Mouse (Mus musculus) liver, adult (tissue): Measurements from ENCODE around the gene Ranbp6.

ENCODE experiments used
- GATA4 ChIP-seq: IDR thresholded peaks from 2 replicates; pipeline ENCODE4 v1.6.1; 2014; ENCODE audit warnings: mild to moderate bottlenecking, low read length; ENCODE audit not compliant: insufficient replicate concordance

The Ranbp6 gene

DNA sequence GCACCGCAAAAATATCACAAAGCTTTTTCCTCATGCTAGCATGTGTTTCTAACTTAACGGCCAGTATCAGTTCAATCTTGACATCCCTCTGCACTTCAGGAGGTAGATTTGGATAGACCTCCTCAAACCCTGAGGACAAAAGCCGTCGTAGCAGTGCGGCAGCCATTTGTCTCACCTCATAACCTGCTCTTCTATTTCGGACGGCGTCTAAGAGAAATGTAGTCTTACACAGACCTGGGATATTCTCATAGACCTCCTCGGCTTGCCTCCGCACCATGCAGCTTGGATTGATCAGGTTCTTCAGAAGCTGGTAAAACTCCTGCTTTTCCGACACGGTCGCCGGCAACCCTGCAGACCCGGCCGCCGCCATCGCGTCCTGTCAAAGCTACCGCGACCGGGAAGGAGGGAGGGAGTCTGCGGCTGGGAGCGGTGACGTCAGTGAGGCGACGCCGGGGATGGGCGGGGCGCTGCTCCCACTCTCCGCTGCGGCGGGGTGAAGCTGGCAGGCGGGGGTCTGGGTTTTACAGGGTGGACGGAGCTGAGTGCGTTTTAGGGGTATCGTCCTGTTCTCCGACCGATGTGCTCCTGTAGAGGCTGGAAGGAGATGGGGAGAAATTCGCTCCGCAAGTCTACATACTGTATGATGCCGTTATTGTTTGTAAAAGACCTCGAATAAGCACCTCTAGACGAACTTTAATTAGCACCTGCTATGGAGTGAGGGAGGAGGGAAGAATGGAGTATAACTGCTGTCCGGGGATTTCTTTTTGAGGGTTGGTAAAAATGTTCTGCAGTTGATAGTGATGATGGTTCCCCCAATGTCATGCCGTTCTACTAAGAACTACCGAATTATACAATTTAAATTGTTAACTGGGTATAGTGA lies at the start of gene Ranbp6:
Ranbp6 (minus strand) TSS at position 394 of the 880 bp plus-strand sequence.
- TF ChIP-seq GATA4 = no peak

DNA sequence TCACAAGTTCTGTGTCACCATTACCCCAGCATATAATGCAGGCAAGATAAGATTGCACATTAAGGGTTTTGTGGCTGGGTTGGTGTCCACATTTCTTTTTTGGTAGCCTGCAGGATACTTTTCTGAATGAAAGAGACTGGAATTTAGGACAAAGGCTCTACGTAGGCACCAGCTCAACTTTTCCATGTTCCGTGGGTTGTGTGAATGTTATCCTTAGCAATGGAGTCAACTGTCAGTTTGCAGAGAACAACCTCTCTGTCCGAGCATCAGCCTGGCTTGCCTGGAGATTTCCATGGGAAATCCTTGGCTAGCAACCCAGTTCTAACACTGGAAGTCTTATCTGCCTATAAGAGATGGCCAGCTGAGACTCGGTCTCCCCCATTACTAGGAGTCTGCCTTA lies 48.0 kb upstream of the Ranbp6 start:
- TF ChIP-seq GATA4 = no peak

GRCm38 (mm10) chr19:29857267-29857666 lies 44.5 kb upstream of the Ranbp6 start:
- TF ChIP-seq GATA4 = no peak

GRCm38 (mm10) chr19:29853711-29854110 lies 40.9 kb upstream of the Ranbp6 start:
- no peak for TF ChIP-seq GATA4

DNA sequence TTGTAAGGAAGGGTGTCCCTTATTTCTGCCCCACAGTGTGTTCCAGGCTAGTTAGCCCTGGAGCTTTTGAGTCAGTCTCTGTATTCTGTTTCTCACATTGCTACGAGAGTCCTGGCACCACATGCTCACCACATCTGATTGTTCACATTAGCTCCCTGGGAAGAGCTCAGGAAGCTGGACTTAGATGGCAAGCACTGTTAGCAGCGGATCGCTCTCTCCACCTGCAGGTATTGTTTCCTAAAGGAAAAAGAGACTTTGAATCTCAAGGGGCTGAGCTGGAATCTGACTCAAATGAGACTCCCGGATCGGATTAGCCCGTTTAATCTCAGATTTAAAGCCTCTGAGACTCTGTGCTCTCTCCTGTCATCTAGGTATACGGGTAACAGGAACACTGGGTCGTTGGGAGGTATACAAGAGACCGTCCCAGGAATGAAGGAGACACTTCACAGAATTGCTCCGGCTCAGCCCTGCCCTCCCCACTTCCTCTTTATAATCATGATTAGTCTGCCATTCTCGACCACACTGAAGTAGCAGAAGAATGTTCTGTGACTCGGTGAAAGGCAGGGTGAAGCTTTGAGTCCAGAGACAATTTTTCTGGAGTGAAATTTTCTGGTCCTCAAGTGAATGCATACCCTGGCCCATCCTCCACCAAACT lies 38.4 kb upstream of the Ranbp6 start:
- TF ChIP-seq GATA4 = no peak

- TF ChIP-seq GATA4 = no peak
These were observed 37.3 kb upstream of the Ranbp6 start for GRCm38 (mm10) chr19:29849924-29850551.

GRCm38 (mm10) chr19:29844036-29844661 lies 31.4 kb upstream of the Ranbp6 start:
- no peak for TF ChIP-seq GATA4

- TF ChIP-seq GATA4 = no peak
These were observed 30.9 kb upstream of the Ranbp6 start for GRCm38 (mm10) chr19:29843641-29844035.

GRCm38 (mm10) chr19:29842973-29843372 lies 30.2 kb upstream of the Ranbp6 start:
- no peak for TF ChIP-seq GATA4

GRCm38 (mm10) chr19:29840642-29841041 lies 27.9 kb upstream of the Ranbp6 start:
- TF ChIP-seq GATA4 = no peak

DNA sequence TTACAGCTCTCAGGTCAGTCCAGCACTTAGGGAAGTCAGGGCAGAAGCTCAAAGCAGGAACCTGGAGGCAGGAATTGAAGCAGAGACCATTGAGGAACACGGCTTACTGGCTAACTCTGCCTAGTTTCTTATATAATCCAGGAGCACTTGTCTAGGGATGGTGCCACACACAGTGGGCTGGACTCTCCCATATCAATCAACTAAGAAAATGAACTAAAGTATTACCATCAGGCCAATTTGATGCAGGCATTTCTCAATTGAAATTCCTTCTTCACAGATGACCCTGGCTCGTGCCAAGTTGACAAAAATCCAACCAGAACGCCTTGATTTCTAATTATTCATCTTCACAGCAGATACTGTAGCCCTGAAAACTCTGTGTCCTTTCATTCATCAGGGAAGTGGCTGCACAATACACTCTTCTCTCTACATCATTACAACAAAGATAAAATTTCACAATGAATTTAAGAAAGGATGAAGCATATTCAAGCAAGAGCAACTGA lies 25.9 kb upstream of the Ranbp6 start:
- no peak for TF ChIP-seq GATA4

DNA sequence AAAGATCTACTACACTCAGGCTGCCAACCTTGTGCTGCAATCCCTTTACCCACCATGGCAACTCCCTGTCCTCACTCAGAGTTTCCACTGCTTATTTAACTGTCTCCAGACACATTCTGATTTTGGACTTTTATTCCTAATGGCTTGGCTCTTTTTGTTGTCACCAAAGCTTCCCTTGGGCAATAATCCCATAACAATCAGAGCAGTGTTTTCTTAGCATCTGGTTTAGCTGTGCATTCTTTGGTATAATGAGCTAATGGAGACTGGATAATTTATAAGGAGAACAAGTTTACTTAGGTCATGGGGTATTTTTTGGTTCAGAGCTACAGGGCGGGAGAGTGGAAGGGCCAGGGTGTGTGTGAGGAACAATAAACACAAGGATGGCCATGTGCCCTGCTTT lies 25.4 kb upstream of the Ranbp6 start:
- TF ChIP-seq GATA4 = no peak

DNA sequence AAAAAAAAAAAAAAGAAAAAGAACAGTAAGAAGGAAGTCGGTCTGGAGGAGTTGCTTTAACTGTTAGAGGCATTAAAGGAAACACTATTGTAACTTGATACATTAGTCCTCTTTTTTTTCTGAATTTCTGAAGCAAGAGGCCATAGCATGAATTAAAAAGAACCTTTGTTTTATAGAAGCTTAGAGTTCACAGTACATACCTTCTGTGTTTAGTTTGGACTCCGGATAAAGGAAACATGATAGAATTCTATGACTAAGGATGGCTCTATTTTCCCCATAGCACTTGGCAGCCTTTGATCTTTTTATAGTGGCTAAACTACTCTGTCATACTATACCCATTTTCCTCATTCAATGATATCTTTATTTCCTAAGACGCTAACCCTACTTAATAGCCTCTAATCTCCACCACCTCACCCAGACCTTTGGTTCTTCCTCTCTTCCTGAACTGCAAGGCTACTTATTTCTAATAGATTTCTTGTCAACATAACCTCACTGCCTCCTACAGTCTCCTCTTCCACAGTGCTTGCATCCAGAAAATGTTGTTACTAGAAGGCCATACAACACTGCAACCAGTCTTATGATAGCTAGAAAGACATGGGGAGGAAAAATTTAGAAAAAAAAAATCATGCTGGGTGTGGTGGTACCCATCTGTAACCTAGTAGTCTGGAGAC lies 22.7 kb upstream of the Ranbp6 start:
- no peak for TF ChIP-seq GATA4

DNA sequence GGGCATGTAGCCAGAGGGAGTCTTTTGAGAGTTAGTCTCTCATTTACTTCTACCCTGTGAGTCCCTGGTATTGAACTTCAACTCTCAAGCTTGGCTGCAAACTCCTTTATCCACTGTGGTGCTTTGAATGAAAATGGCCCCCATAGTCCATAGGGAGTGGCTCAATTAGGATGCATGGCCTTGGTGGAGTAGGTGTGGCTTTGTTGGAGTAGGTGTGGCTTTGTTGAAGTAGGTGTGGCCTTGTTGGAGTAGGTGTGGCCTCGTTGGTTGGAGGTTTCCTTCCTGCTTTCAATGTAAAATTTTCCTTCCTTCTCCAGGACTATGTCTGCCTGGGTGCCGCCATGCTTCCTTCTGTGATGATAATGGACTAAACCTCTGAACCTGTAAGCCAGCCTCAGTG lies 18.1 kb upstream of the Ranbp6 start:
- no peak for TF ChIP-seq GATA4

GRCm38 (mm10) chr19:29828558-29828957 lies 15.8 kb upstream of the Ranbp6 start:
- no peak for TF ChIP-seq GATA4
